Mouse (Mus musculus) kidney, embryonic 14.5 days (tissue): ENCODE measurements around the gene Ubxn4. TPM values are rescaled to one million over a fixed set of nuclear protein-coding genes. Genes with fewer than 3 reads are reported as not detected.

Experiments
- ATAC-seq: fragments of 200-750 bp; cut with Nextera tagmentation; 2 replicates; pipeline ENCODE4 v1.8.0; 2017; ENCODE audit warnings: moderate number of reproducible peaks, mild to moderate bottlenecking, moderate TSS enrichment, moderate library complexity; ENCODE audit not compliant: low FRiP score, low TSS enrichment
- H3K27ac ChIP-seq: fragments of 300-500 bp; sonication (generic); 2 replicates; pipeline ENCODE4 v1.5.1; 2014; ENCODE audit warnings: low read depth, mild to moderate bottlenecking, low read length, moderate library complexity, mixed read lengths
- H3K27me3 ChIP-seq: fragments of 300-500 bp; sonication (generic); 2 replicates; pipeline ENCODE4 v1.6.1; 2014; ENCODE audit warnings: mild to moderate bottlenecking, low read length; ENCODE audit not compliant: control insufficient read depth, insufficient read depth
- H3K36me3 ChIP-seq: fragments of 300-500 bp; sonication (generic); 2 replicates; pipeline ENCODE4 v1.6.1; 2014; ENCODE audit warnings: low read length, mixed read lengths; ENCODE audit not compliant: control insufficient read depth, insufficient read depth
- H3K4me1 ChIP-seq: fragments of 300-500 bp; sonication (generic); 2 replicates; pipeline ENCODE4 v1.6.1; 2014; ENCODE audit warnings: low read length, mixed read lengths; ENCODE audit not compliant: control insufficient read depth, insufficient read depth
- H3K4me2 ChIP-seq: fragments of 300-500 bp; sonication (generic); replicated peaks from 2 replicates; pipeline ENCODE4 v1.6.1; 2014; ENCODE audit warnings: low read depth, mild to moderate bottlenecking, low read length
- H3K4me3 ChIP-seq: fragments of 300-500 bp; sonication (generic); 2 replicates; pipeline ENCODE4 v1.5.1; 2014; ENCODE audit warnings: mild to moderate bottlenecking, low read length
- H3K9ac ChIP-seq: fragments of 300-500 bp; sonication (generic); 2 replicates; pipeline ENCODE4 v1.6.1; 2014; ENCODE audit warnings: low read depth, mild to moderate bottlenecking, low read length, moderate library complexity
- H3K9me3 ChIP-seq: fragments of 300-500 bp; sonication (generic); 2 replicates; pipeline ENCODE4 v1.6.1; 2016; ENCODE audit warnings: low read length; ENCODE audit not compliant: control insufficient read depth
- WGBS: fragments of 180-500 bp; shearing (Covaris S2); extraction: QIAGEN DNeasy Blood & Tissue Kit; methylation state at CpG from one replicate; pipeline ENCODE4 v1.1.7; 2014; 5-methylcytosine and 5-hydroxymethylcytosine counted together
- microRNA counts: library from miRNA; unstranded; fragments of <30 nt; microRNA quantifications from one replicate; lab custom pipeline; 2017
- microRNA-seq: library from miRNA; unstranded; fragments of <30 nt; microRNA quantifications from one replicate; pipeline ENCODE4, GENCODE M21; 2016
- polyA plus RNA-seq: library from polyadenylated mRNA; unstranded; fragments of >200 nt; fragmentation: Nextera tagmentation; extraction: Ambion mirVana; gene quantifications from 2 replicates; pipeline ENCODE4 v1.2.1, GENCODE M21; 2014

Gene Ubxn4
- polyA plus RNA-seq, 1 experiment from 2014 or later: 60.9 TPM

- 96% methylated on average over 1 of the region's 1 CpGs for WGBS
- ATAC-seq: no peak
- Histone ChIP-seq H3K4me1 (no peaks in the 10 kb centered on the region), H3K27me3 (no peaks in the 10 kb centered on the region), H3K9me3 (no peaks in the 10 kb centered on the region), H3K27ac (no peak overlapping the region), H3K36me3 (peaks cover 45% of the 10 kb centered on the region; the same call in 1 of the 2 replicates), H3K9ac (no peak overlapping the region), H3K4me2 (no peak overlapping the region), H3K4me3 (no peak overlapping the region)
Observed at GRCm38 (mm10) chr1:128327165-128327564, 83.4 kb downstream of the Ubxn4 start.

DNA sequence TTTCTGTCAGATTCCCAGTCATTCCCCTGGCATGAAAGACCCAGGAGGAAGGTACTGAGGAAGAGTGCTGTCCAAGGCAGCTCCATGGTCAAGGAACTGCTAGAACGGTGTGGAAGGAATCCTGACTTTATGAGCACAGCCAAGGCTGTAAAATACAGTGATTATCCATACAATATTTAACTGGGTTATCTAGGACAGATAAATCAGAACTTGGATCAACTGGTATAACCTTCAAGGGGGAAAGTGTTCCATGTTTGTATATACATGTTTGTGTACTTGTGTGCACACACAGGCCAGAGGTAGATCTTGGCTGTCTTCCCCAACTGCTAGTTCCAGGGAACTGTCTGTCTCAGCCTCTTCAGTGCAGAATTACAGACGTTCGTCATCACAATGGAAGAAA, 84.5 kb downstream of the Ubxn4 start, which contains the start of gene Lct:
TSS of gene Lct (minus strand) at position 101 of the 400 bp plus-strand sequence.
- ATAC-seq: no peak
- Histone ChIP-seq H3K9me3 (no peaks in the 10 kb centered on the region), H3K4me2 (no peak within 1 kb of the TSS), H3K4me3 (no peak within 1 kb of the TSS), H3K36me3 (peaks cover 56% of the 10 kb centered on the region), H3K4me1 (no peaks in the 10 kb centered on the region), H3K27me3 (no peaks in the 10 kb centered on the region), H3K9ac (no peak within 1 kb of the TSS), H3K27ac (no peak within 1 kb of the TSS)
- WGBS: 86% methylated on average over 3 of the region's 3 CpGs

MicroRNAs within 50 kb of the gene (microRNA counts, 519-probe panel; counts per million panel counts)
- 1,803 counts per million, percentile 3 among the panel's probes with 10 or more counts for microRNA mmu-miR-128 (lab: Ali Mortazavi, UCI)

Small RNA genes within 50 kb of the gene (microRNA-seq; reads per million reads assigned to microRNA genes)
- gene Mir128-1: 101 reads per million, percentile 54 among the genes with 10 or more reads in this experiment

Other genes starting within 250 kb of the Ubxn4 start
- 8.0 and 14.4 TPM in 2 replicates for gene Zranb3, start 140.9 kb upstream of the Ubxn4 start, polyA plus RNA-seq
- 69.8 and 89.0 TPM in 2 replicates for gene R3hdm1, start 140.7 kb upstream of the Ubxn4 start, polyA plus RNA-seq
- 0.26 and 0.46 TPM in 2 replicates for gene Lct, start 84.4 kb downstream of the Ubxn4 start, polyA plus RNA-seq
- gene Mcm6, start 115.7 kb downstream of the Ubxn4 start, polyA plus RNA-seq: 176 and 308 TPM in 2 replicates
- gene Dars, start 173.4 kb downstream of the Ubxn4 start, polyA plus RNA-seq: 108 and 150 TPM in 2 replicates